Mouse (Mus musculus) heart, adult 8-10 months (tissue): ENCODE results near the gene Relb. TPM values are rescaled to one million over a fixed set of nuclear protein-coding genes. Genes with fewer than 3 reads are reported as not detected.
A peak's percentile ranks its signal among the peaks of the same experiment; 100 is the strongest.

Experiments used
- DNase-seq: peaks from one replicate; pipeline ENCODE4 v3.0.0; 2022; ENCODE audit warnings: low spot score
- total RNA-seq, 4 experiments: library from RNA; stranded (reverse); gene quantifications; 2 replicates each; pipeline ENCODE4 v1.2.4; 2022

Gene Relb
- total RNA-seq, result 1 to 10 TPM; 6.4 to 9.2 (median 7.7) TPM

- DNase-seq, result peak; percentile 89
Measured at GRCm38 (mm10) chr7:19629361-19629734, at the start of gene Relb. Relb (minus strand) TSS chr7:19629438.

GRCm38 (mm10) chr7:19678901-19679300, 49.7 kb upstream of the Relb start:
- DNase-seq, result no peak

- DNase-seq, result no peak
Measured at GRCm38 (mm10) chr7:19677872-19678271, 48.6 kb upstream of the Relb start, which contains the start of gene Apoc2. Apoc2 (minus strand) TSS chr7:19677941.

DNA sequence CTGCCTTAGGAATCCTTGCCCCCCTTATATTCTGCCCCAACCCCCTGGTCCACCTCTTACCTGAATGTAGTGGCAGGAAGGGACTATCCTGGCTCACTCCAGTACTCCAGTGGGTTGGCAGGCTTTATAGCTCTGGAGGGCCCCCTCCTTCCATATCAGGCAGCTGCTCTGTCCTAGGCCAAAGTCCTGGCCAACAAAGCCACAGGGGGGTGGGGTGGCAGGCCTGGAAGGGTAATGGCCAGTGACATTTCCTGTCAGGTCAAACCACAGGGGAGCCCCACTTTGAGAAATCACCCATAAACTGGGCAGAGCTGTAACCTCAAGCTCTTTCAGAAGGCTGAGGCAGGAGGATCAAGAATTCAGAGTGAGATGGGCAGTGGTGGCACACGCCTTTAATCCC, 47.4 kb upstream of the Relb start:
- DNase-seq, result no peak

GRCm38 (mm10) chr7:19675824-19676223, 46.6 kb upstream of the Relb start:
- DNase-seq, result no peak

DNA sequence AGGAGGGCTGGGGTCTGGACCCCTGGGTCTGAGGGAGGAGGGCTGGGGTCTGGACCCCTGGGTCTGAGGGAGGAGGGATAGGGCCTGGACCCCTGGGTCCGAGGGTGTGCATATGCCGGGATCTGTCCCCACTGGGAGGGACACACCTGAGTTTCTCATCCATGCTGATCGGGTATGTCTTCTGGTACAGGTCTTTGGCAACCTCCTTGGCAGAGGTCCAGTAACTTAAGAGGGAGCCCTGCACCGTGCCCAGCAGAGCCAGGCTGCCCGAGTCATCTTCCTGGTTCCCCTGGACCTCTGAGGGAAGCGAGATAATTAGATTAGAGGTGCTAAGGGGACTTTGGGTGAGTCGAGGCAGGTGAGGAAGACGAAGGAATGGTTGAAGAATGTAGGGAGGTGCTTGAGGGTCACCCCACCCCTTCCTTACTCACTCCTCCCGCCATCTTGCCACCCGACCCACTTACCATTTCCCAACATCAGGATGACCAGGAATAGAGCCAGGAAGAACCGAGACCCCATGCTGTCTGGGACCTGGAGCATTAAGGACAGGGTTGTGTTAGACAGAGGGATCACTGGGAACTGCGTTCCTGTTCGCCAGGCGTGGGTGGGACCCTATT, 44.0 kb upstream of the Relb start:
- DNase-seq, result no peak

DNA sequence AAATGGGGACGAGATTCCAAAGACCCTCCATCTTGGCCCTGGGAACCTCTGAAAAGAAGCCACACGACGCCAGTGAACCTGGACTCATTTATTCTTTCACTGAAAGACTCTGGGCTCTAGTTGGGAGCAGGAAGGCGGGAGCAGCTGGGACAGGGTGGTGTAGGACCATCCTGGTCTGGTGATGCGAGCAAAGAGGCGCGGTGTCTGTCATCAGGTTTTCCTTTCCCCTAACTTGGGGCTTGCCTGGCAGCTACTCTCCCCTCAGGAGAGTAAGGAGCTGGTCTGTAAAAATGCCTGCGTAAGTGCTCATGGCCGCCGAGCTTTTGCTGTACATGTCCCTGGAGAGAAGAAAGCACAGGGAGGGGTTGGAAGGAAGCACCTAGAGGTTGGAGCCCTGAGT, 42.3 kb upstream of the Relb start:
- DNase-seq, result no peak

- peak; percentile 92 for DNase-seq
Measured at GRCm38 (mm10) chr7:19668947-19669721, 39.9 kb upstream of the Relb start.

GRCm38 (mm10) chr7:19667434-19667833, 38.2 kb upstream of the Relb start:
- DNase-seq, result no peak

GRCm38 (mm10) chr7:19666750-19667149, 37.5 kb upstream of the Relb start:
- DNase-seq, result no peak

GRCm38 (mm10) chr7:19664955-19665841, 36.0 kb upstream of the Relb start, which contains the start of gene Clptm1:
Clptm1 (minus strand) TSS chr7:19665033.
- peak; percentile 99 for DNase-seq

- no peak for DNase-seq
Measured at GRCm38 (mm10) chr7:19664455-19664954, 35.3 kb upstream of the Relb start.

- no peak for DNase-seq
Measured at GRCm38 (mm10) chr7:19663940-19664339, 34.7 kb upstream of the Relb start.

GRCm38 (mm10) chr7:19652614-19653013, 23.4 kb upstream of the Relb start:
- DNase-seq, result peak; percentile 73

- no peak for DNase-seq
Measured at GRCm38 (mm10) chr7:19651063-19651786, 22.0 kb upstream of the Relb start.

DNA sequence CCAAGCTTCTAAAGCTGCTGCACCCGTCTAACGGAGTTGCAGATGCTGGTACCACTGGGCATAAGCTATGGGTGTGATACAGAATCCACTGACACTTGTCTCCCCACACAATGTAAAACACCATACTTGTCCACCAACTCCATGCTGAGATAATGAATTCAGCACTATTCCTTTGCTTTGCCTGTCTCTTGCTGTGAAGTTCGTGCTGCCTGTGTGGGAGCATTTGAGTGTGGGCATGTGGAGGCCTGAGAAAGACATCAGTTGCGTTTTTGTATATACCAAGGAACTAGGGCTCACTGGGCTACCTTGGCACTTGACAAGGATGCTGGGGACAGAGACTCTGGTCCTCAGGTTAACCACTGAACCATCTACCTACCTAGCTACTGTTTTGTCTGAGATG, 12.0 kb upstream of the Relb start:
- DNase-seq, result no peak

DNA sequence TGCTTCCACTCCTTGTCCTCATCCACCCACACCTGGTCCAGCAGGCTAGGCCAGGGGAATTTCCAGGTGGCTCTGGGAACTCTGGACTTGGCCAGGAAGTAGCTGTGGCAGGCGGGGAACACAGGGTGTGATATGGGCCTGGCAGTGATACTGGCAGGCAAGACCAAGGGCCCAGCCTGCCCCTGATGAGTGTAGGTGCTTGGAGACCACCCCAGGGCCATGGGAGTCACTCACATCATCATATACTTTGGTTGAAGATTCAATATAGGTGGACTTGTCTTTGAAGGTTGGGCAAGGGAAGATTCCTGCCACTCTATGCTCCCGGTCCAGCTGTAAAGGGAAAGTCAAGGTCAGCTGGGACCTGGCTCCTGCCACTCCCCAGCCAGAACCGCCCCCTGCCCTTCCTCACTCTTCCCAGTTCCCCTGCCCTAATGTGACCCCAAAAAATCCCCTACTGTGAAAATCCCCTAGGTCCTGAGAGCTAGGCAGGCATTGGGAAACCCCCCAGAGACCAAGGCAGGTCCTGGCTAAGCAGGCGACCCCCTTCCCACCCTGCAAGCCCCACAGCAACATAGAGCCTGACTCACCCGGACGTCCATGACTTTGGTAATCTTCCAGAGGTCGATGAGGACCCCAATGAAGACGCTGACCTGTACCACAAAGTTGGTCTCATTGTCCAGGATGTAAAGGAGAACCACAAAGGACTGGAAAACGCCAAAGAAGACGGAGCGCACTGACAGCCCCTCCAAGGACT, 6.0 kb upstream of the Relb start:
- no peak for DNase-seq

DNA sequence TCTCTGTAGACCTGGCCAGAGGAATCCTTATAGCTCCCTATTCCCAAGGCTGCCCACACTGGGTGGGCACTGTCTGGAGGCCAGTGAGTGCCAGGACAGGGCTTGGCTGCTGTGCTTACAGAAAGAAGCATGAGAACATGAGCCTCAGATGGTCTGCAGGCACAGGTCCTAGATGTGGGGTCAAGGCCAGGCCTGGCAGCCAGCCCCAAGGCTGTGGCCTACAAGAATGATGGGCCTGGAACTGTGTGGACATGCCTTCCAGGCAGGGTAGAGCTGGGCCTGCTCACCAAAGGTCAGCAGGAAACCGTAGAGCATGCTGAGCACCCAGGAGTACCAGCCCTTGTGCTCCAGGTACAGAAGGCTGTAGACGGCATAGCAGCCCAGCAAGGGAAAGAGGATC, 5.4 kb upstream of the Relb start:
- no peak for DNase-seq

GRCm38 (mm10) chr7:19633855-19634254, 4.6 kb upstream of the Relb start:
- DNase-seq, result no peak

GRCm38 (mm10) chr7:19633197-19633596, 4.0 kb upstream of the Relb start:
- DNase-seq, result no peak

DNA sequence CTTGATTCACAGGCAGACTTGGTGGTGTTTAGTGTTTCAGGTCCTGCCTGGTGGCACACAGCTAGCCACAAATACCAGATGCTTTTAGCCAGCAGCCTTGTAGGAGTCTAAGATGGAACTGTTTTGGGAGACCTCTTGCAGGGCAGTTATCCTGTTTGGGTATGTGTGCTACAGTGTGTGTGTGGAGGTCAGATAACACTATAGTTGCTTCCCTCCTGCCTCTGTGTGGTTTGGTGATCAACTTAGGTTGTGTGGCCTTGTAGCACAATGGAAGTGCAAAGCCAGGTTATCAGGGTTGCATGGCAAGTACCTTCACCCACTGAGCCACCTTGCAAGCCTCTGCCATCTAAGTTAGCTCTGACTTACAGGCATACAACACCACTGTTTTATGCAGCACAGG, 3.5 kb upstream of the Relb start:
- no peak for DNase-seq
